Mouse (Mus musculus): ENCODE data around the gene Olfr1105.

The Olfr1105 gene

GRCm38 (mm10) chr2:87036431-87036830 lies at the start of gene Olfr1105:
Olfr1105 (minus strand) TSS chr2:87036531.
- Histone ChIP-seq H3K9me3 (ENCODE audit: low read length) (no peaks in the 10 kb centered on the region), H3K4me3 (replicated peaks; ENCODE audit: low read length) (no peak within 1 kb of the TSS), H3K4me1 (replicated peaks; ENCODE audit: low read depth, low read length) (no peaks in the 10 kb centered on the region), H3K27me3 (ENCODE audit: insufficient read depth, low read length) (no peaks in the 10 kb centered on the region), H3K36me3 (ENCODE audit: insufficient read depth, low read length) (no peaks in the 10 kb centered on the region)
- TF ChIP-seq NANOG (IDR thresholded peaks at IDR 0.05; ENCODE audit: borderline replicate concordance, low read length) (no peak), POU5F1 (IDR thresholded peaks at IDR 0.05; ENCODE audit: borderline replicate concordance, low read length) (no peak), CTCF (conservative IDR thresholded peaks at IDR 0.05; ENCODE audit: low read length) (no peak)

DNA sequence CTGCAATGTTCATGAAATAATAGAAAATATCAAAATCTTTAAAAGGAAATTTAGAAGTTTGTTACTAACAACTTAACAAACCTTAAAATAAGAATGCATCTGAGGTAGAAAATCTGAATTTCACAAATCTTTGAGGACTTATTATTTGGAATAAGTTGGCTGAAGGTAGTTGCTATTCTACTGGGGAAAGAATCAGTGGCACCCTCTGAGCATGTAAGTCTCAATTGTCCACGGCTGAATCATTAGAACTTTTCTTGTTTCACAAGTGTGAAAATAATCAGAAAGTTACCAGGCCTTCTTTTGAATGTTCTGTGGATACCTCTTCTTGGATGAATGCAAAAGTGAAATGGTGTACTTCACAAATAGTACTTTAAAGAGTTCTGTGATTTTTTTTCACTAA lies 39.4 kb upstream of the Olfr1105 start, which contains the start of gene Olfr1107:
Olfr1107 (minus strand) TSS at position 101 of the 400 bp plus-strand sequence.
- Histone ChIP-seq H3K9me3 (ENCODE audit: low read length) (peaks cover 8% of the 10 kb centered on the region; the same call in 1 of the 2 replicates), H3K4me1 (replicated peaks; ENCODE audit: low read depth, low read length) (no peaks in the 10 kb centered on the region)
- no peak for TF ChIP-seq CTCF (conservative IDR thresholded peaks at IDR 0.05; ENCODE audit: low read length)
- no peak for TF ChIP-seq POU5F1 (IDR thresholded peaks at IDR 0.05; ENCODE audit: borderline replicate concordance, low read length)
- TF ChIP-seq NANOG (IDR thresholded peaks at IDR 0.05; ENCODE audit: borderline replicate concordance, low read length), result no peak

GRCm38 (mm10) chr2:87052173-87052572 lies 15.8 kb upstream of the Olfr1105 start, which contains the start of gene Olfr1106:
Olfr1106 (minus strand) TSS chr2:87052273.
- no peaks in the 10 kb centered on the region for H3K4me1 ChIP-seq (replicated peaks; ENCODE audit: low read depth, low read length)
- H3K4me3 ChIP-seq (replicated peaks; ENCODE audit: low read length), result no peak within 1 kb of the TSS
- TF ChIP-seq POU5F1 (IDR thresholded peaks at IDR 0.05; ENCODE audit: borderline replicate concordance, low read length), result no peak
- no peak for TF ChIP-seq CTCF (conservative IDR thresholded peaks at IDR 0.05; ENCODE audit: low read length)
- no peak for TF ChIP-seq NANOG (IDR thresholded peaks at IDR 0.05; ENCODE audit: borderline replicate concordance, low read length)
- no peaks in the 10 kb centered on the region for H3K36me3 ChIP-seq (ENCODE audit: insufficient read depth, low read length)
- H3K9me3 ChIP-seq (ENCODE audit: low read length), result no peaks in the 10 kb centered on the region
- H3K27me3 ChIP-seq (ENCODE audit: insufficient read depth, low read length), result no peaks in the 10 kb centered on the region

More for the DNA sequence above, 39.4 kb upstream of the Olfr1105 start, which contains the start of gene Olfr1107:
- H3K27me3 ChIP-seq (ENCODE audit: insufficient read depth, low read length), result no peaks in the 10 kb centered on the region
- no peaks in the 10 kb centered on the region for H3K36me3 ChIP-seq (ENCODE audit: insufficient read depth, low read length)
- no peak within 1 kb of the TSS for H3K4me3 ChIP-seq (replicated peaks; ENCODE audit: low read length)

- Histone ChIP-seq H3K4me3 (replicated peaks; ENCODE audit: low read length) (no peak within 1 kb of the TSS), H3K4me1 (replicated peaks; ENCODE audit: low read depth, low read length) (no peaks in the 10 kb centered on the region), H3K36me3 (ENCODE audit: insufficient read depth, low read length) (no peaks in the 10 kb centered on the region), H3K9me3 (ENCODE audit: low read length) (no peaks in the 10 kb centered on the region), H3K27me3 (ENCODE audit: insufficient read depth, low read length) (no peaks in the 10 kb centered on the region)
- no peak for TF ChIP-seq NANOG (IDR thresholded peaks at IDR 0.05; ENCODE audit: borderline replicate concordance, low read length)
- TF ChIP-seq POU5F1 (IDR thresholded peaks at IDR 0.05; ENCODE audit: borderline replicate concordance, low read length), result no peak
- no peak for TF ChIP-seq CTCF (conservative IDR thresholded peaks at IDR 0.05; ENCODE audit: low read length)
Measured at GRCm38 (mm10) chr2:87026980-87027379, 9.4 kb downstream of the Olfr1105 start, which contains the start of gene Olfr1104. Olfr1104 (minus strand) TSS chr2:87027080.

DNA sequence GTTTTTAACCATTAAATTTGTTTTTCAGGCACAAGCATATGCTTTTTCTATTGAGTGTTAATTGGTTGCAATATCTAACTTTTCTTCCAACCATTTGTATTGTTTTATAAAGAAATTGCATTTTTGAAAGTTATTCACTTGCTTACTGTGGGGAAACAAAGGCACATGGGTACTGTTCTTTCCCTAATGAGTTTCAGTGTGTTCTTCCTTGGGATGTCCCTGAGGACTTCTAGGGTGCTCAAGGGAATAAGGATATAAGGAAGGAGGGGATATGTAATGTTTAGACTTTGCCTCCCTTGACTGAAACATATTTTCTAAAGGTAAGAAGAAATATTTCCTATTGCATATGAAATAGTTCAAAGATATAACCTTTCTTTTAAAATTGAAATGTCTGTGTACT lies 38.2 kb downstream of the Olfr1105 start, which contains the start of gene Olfr1102:
Olfr1102 (plus strand) TSS at position 301 of the 400 bp plus-strand sequence.
- H3K27me3 ChIP-seq (ENCODE audit: insufficient read depth, low read length), result no peaks in the 10 kb centered on the region
- H3K4me3 ChIP-seq (replicated peaks; ENCODE audit: low read length), result no peak within 1 kb of the TSS
- no peaks in the 10 kb centered on the region for H3K4me1 ChIP-seq (replicated peaks; ENCODE audit: low read depth, low read length)
- no peaks in the 10 kb centered on the region for H3K36me3 ChIP-seq (ENCODE audit: insufficient read depth, low read length)
- H3K9me3 ChIP-seq (ENCODE audit: low read length), result no peaks in the 10 kb centered on the region
- no peak for TF ChIP-seq POU5F1 (IDR thresholded peaks at IDR 0.05; ENCODE audit: borderline replicate concordance, low read length)
- TF ChIP-seq NANOG (IDR thresholded peaks at IDR 0.05; ENCODE audit: borderline replicate concordance, low read length), result no peak
- no peak for TF ChIP-seq CTCF (conservative IDR thresholded peaks at IDR 0.05; ENCODE audit: low read length)

DNA sequence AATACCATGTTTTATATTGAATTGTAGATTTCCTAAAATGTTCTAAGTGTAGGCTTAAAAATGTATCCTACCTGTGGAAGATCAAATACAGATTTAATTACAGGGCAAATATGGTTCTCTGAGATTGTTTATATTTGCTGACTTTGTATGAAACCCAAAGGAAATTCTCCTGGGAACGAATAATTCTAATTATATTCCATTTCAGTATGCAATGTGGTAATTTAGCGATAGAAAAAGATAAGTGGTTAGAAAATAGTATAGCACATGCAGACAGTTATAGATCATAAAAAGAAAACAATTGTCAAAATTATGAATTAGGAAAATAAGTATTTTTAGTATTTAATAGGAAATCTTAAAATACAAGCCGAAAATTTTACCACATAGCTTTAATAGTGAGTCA lies 45.2 kb downstream of the Olfr1105 start, which contains the start of gene Olfr1101:
Olfr1101 (minus strand) TSS at position 101 of the 400 bp plus-strand sequence.
- no peak within 1 kb of the TSS for H3K4me3 ChIP-seq (replicated peaks; ENCODE audit: low read length)
- no peaks in the 10 kb centered on the region for H3K9me3 ChIP-seq (ENCODE audit: low read length)
- TF ChIP-seq NANOG (IDR thresholded peaks at IDR 0.05; ENCODE audit: borderline replicate concordance, low read length) (no peak), CTCF (conservative IDR thresholded peaks at IDR 0.05; ENCODE audit: low read length) (no peak), POU5F1 (IDR thresholded peaks at IDR 0.05; ENCODE audit: borderline replicate concordance, low read length) (no peak)
- H3K4me1 ChIP-seq (replicated peaks; ENCODE audit: low read depth, low read length), result no peaks in the 10 kb centered on the region
- H3K36me3 ChIP-seq (ENCODE audit: insufficient read depth, low read length), result no peaks in the 10 kb centered on the region
- H3K27me3 ChIP-seq (ENCODE audit: insufficient read depth, low read length), result no peaks in the 10 kb centered on the region

All from E14TG2a.4 (cell line).